Mouse (Mus musculus) midbrain, postnatal 0 days (tissue): ENCODE results near the gene Supt20. TPM values are rescaled to one million over a fixed set of nuclear protein-coding genes. Genes with fewer than 3 reads are reported as not detected.
A peak's percentile ranks its signal among the peaks of the same experiment; 100 is the strongest.

ENCODE experiments used
- ATAC-seq: fragments of 200-750 bp; cut with Nextera tagmentation; 2 replicates; pipeline ENCODE4 v1.8.0; 2017; ENCODE audit warnings: moderate number of reproducible peaks, mild to moderate bottlenecking, moderate TSS enrichment, moderate library complexity; ENCODE audit not compliant: low FRiP score
- DNase-seq: peaks from one replicate; pipeline ENCODE4 v3.0.0-alpha.2; 2015; ENCODE audit warnings: low spot score
- H3K27ac ChIP-seq: fragments of 300-500 bp; sonication (generic); 2 replicates; pipeline ENCODE4 v1.5.1; 2014; ENCODE audit warnings: low read depth, mild to moderate bottlenecking, low read length, mixed read lengths
- H3K27me3 ChIP-seq: fragments of 300-500 bp; sonication (generic); 2 replicates; pipeline ENCODE4 v1.6.1; 2014; ENCODE audit warnings: low read length, control low read depth, mixed read lengths; ENCODE audit not compliant: insufficient read depth
- H3K36me3 ChIP-seq: fragments of 300-500 bp; sonication (generic); 2 replicates; pipeline ENCODE4 v1.6.1; 2014; ENCODE audit warnings: low read length, control low read depth, mixed read lengths; ENCODE audit not compliant: insufficient read depth
- H3K4me1 ChIP-seq: fragments of 300-500 bp; sonication (generic); 2 replicates; pipeline ENCODE4 v1.6.1; 2014; ENCODE audit warnings: mild to moderate bottlenecking, control low read depth, antibody characterized with exemption, low read length, mixed read lengths; ENCODE audit not compliant: insufficient read depth
- H3K4me2 ChIP-seq: fragments of 300-500 bp; sonication (generic); 2 replicates; pipeline ENCODE4 v1.6.1; 2014; ENCODE audit warnings: low read depth, mild to moderate bottlenecking, low read length, mixed read lengths; ENCODE audit not compliant: poor library complexity, severe bottlenecking
- H3K4me3 ChIP-seq: fragments of 300-500 bp; sonication (generic); 2 replicates; pipeline ENCODE4 v1.5.1; 2014; ENCODE audit warnings: low read depth, mild to moderate bottlenecking, low read length, moderate library complexity
- H3K9ac ChIP-seq: fragments of 300-500 bp; sonication (generic); replicated peaks from 2 replicates; pipeline ENCODE4 v1.6.1; 2014; ENCODE audit warnings: mild to moderate bottlenecking, low read length, moderate library complexity, mixed read lengths; ENCODE audit not compliant: poor library complexity, severe bottlenecking
- H3K9me3 ChIP-seq: fragments of 300-500 bp; sonication (generic); 2 replicates; pipeline ENCODE4 v1.6.1; 2016; ENCODE audit warnings: low read length, control low read depth
- CTCF ChIP-seq: IDR thresholded peaks from 2 replicates; pipeline ENCODE4 v1.5.1; 2016; ENCODE audit warnings: antibody characterized with exemption, mild to moderate bottlenecking
- WGBS: fragments of 180-500 bp; shearing (Covaris S2); extraction: QIAGEN DNeasy Blood & Tissue Kit; methylation state at CpG from one replicate; pipeline ENCODE4 v1.1.7; 2014; 5-methylcytosine and 5-hydroxymethylcytosine counted together
- polyA plus RNA-seq: library from polyadenylated mRNA; unstranded; fragments of >200 nt; fragmentation: Nextera tagmentation; extraction: Ambion mirVana; gene quantifications from 2 replicates; pipeline ENCODE4 v1.2.1, GENCODE M21; 2015
- total RNA-seq: library from RNA; depleted of rRNA; stranded (reverse); fragments of >200 nt; gene quantifications from 2 replicates; pipeline ENCODE4 v1.2.3, GENCODE M21; 2014

The Supt20 gene
- total and polyA plus RNA-seq, 2 experiments from 2014 or later: 34.7 to 60.8 TPM

DNA sequence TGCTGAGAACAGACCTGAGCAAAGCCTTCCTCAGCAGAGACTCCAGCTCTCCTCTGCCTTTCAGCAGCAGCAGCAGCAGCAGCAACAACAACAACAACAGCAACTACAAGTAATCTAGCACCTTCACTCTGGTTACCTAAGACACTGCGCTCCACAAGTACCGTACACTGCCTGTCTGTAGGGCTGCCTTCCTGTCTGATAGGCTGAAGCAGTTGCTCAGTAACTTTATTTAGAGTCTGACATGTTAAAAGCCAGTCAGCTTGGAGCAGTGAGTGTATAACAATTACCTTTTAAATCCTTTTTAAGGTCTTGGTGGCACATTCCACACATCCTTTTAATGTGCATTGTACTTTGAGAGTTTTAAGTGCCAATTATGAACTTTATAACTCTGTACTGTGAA is 35.0 kb downstream of the Supt20 start:
- ATAC-seq (no peak), DNase-seq (no peak)
- Histone ChIP-seq H3K27ac (no peak overlapping the region), H3K4me1 (no peaks in the 10 kb centered on the region), H3K9ac (no peak overlapping the region), H3K36me3 (peaks cover 60% of the 10 kb centered on the region), H3K9me3 (no peaks in the 10 kb centered on the region), H3K4me3 (no peak overlapping the region), H3K27me3 (no peaks in the 10 kb centered on the region), H3K4me2 (no peak overlapping the region)
- WGBS: 98% methylated on average over 2 of the region's 2 CpGs
- no peak for TF ChIP-seq CTCF

DNA sequence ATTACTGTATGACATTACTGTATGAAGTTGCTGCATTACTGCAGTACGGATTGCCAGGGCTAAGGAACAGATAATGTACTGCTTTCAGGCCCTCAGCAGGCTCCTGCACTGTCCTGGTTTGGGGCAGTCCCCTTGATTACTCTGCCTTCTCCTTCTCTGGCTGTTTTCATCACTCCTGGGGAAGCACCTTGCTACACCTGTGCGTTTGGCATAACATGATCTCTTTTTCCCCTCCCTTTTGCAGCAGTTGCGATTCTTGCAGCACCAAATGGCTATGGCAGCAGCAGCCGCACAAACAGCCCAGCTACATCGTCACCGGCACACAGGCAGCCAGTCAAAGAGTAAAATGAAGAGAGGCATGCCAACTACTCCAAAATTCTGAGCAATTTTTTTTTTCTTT is 35.5 kb downstream of the Supt20 start:
- no peak overlapping the region for H3K9ac ChIP-seq
- no peak overlapping the region for H3K4me3 ChIP-seq
- 92% methylated on average over 6 of the region's 6 CpGs for WGBS
- no peaks in the 10 kb centered on the region for H3K27me3 ChIP-seq
- H3K4me1 ChIP-seq: no peaks in the 10 kb centered on the region
- TF ChIP-seq CTCF: no peak
- H3K36me3 ChIP-seq: peaks cover 57% of the 10 kb centered on the region
- ATAC-seq: no peak
- H3K27ac ChIP-seq: no peak overlapping the region
- no peaks in the 10 kb centered on the region for H3K9me3 ChIP-seq
- no peak for DNase-seq
- H3K4me2 ChIP-seq: no peak overlapping the region

DNA sequence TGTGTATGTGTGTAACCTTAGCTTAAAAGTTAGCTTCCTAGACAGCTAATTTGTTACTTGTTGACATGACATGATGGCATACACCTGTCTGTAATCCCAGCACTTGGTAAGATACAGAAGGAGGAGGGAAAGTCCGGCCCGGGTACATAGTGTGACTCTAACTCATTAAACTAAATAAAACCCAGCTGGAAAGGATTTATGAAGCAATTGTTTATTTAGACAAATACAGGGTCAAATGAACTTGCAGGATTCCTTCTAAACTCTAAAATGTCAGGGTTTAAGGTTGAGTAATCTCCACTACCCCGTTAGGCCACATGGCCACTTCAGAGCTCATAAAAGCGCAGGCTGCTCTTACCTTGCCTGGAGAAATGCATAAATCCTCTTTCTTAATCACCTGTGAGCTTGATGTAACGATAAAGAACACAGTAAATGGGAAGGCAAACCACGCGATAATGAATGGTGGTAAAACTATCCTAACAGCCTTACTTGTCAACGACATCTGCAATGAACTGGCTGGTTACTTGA is 39.1 kb downstream of the Supt20 start:
- H3K9me3 ChIP-seq: no peaks in the 10 kb centered on the region
- no peaks in the 10 kb centered on the region for H3K27me3 ChIP-seq
- no peak overlapping the region for H3K4me2 ChIP-seq
- peaks cover 48% of the 10 kb centered on the region for H3K36me3 ChIP-seq
- H3K9ac ChIP-seq: no peak overlapping the region
- no peak overlapping the region for H3K27ac ChIP-seq
- 0 out of 2 replicates have a peak, but pooled peaks cover 4% of the 10 kb centered on the region for H3K4me1 ChIP-seq
- DNase-seq (no peak), ATAC-seq (no peak)
- no peak overlapping the region for H3K4me3 ChIP-seq
- 89% methylated on average over 8 of the region's 8 CpGs for WGBS
- TF ChIP-seq CTCF: no peak

DNA sequence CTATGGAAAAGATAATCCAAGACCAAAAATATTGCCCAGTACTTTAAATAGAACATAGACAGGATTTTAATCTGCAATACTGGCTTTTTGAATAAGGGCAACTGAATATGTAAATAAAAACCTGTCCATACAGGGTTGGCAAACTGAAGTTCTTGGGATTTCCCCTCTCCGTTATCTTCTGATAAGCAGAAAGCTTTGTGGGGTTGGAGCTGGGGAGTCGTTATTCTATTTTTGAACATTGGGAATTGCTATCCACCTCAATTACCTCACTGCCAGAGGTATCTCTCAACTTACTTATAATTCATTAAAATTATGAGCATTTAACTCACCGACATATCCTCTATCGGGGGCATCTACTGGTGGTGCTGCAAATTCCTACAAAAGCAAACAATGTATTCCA is 39.8 kb downstream of the Supt20 start:
- ATAC-seq: no peak
- H3K9me3 ChIP-seq: no peaks in the 10 kb centered on the region
- H3K36me3 ChIP-seq: peaks cover 41% of the 10 kb centered on the region
- no peak overlapping the region for H3K4me3 ChIP-seq
- WGBS: 92% methylated on average over 4 of the region's 4 CpGs
- no peak overlapping the region for H3K27ac ChIP-seq
- no peaks in the 10 kb centered on the region for H3K27me3 ChIP-seq
- 0 out of 2 replicates have a peak, but pooled peaks cover 4% of the 10 kb centered on the region for H3K4me1 ChIP-seq
- DNase-seq: no peak
- no peak overlapping the region for H3K9ac ChIP-seq
- TF ChIP-seq CTCF: no peak
- no peak overlapping the region for H3K4me2 ChIP-seq

DNA sequence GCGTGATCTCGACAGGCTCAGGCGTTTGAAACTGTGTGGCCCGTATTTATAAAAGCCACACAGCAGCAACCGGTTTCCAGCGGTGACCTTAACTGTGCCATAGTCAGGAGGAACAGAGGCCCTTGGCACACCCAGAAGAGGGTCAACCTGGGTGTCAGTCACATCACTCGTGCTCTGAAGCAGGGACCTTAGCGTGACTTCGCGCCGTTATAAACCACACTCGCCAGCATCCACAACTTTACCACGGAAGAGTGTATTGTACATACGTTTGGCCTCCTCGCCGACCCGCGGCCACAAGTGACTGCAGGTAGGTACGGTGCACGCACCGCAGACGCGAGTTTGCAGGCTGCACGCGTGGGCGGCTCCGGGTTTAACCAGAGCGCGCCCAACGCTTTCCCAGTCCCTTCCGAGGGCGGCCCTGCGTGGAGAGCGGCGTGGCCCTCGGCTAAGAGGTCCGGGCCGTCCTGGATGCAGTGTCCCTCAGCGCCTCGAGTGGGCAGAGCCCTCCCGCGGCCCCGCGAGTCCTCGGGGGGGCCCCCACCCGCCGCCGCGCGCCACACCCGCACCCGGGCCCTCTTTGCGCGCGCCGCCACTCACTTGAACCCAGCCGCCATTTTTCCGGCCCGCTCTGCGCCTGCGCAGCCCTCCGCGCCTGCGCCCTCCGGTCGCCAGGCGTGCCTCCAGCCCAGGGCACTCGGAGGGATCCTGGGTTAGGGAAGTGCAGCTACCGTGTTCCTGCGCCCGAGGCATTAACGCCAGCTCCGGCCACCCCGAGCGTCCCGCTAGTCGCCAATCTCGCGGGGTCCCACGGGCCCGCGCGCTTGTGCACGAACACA is 42.0 kb downstream of the Supt20 start:
- WGBS: under 1% methylated on average over 64 of the region's 84 CpGs
- Histone ChIP-seq H3K27me3 (no peaks in the 10 kb centered on the region), H3K36me3 (peaks cover 27% of the 10 kb centered on the region), H3K9ac (peak overlapping the region; percentile 84), H3K4me2 (peak overlapping the region; percentile 79), H3K4me1 (0 out of 2 replicates have a peak, but pooled peaks cover 4% of the 10 kb centered on the region), H3K27ac (peak overlapping the region; percentile 97), H3K4me3 (peak overlapping the region; percentile 88), H3K9me3 (no peaks in the 10 kb centered on the region)
- peak; percentile 92 for DNase-seq
- TF ChIP-seq CTCF: no peak
- peak; percentile 94 for ATAC-seq
